Mouse (Mus musculus) lung, postnatal 36 days (tissue): Measurements from ENCODE around the gene Mrpl39.

ENCODE experiments used
- DNase-seq: peaks from one replicate; pipeline ENCODE4 v3.0.0; 2022; ENCODE audit warnings: mixed read lengths

The Mrpl39 gene

DNA sequence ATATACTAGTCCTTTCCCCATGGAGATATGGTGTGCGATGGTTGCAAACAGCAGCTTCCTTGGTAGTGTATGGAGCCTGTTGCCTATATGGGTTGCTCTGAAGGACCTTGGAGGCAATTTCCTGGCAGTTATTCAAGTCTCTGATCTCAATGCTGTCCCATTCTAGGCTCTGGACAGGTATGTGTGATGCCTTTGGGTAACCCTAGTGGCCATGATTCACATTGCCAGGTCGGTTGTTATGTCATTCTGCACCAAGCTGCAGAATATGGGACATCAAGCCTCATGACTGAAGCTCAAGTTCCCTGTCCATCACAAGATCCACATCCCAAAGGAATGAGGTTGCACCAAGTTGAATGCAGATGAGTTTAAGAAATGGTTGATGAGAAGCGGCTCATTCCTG lies 1.8 kb upstream of the Mrpl39 start:
- DNase-seq: no peak

DNA sequence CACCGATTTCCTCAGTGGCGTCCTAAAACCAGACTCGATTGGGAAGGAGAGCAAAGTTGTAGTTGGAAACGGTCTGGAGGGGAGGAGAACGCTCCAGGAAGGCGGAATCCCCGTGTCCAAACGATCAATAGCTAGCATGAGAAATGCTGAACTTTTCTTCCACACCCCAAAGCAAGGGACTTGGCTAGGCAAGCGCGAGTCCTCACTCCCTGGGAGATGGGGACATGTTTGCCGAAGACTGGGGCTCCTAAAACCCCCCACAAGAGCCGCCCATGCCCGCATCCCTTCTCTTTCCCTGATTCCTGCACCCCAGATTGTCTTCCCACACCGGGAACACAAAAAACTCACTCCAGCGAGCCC lies 756 bp downstream of the Mrpl39 start:
- DNase-seq: no peak

DNA sequence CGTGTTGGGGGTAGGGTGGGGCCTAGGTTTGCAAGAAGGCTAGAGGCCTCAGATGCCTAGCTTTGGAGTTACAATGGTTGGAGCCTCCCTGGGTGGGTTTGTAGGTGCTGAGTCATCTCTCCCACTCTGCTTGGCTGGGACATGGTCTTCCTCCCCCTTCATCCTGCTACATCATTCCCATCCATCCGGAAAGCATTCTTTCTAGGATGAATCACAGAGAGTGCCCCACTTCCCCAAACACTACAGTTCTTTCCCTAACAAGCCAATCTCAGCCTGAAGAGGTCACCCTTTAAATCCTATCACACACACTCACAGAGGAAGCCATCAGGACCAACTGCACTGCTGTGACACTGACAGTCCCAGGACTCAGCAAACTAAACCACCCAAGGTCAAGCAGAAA lies 14.9 kb downstream of the Mrpl39 start:
- DNase-seq: no peak

DNA sequence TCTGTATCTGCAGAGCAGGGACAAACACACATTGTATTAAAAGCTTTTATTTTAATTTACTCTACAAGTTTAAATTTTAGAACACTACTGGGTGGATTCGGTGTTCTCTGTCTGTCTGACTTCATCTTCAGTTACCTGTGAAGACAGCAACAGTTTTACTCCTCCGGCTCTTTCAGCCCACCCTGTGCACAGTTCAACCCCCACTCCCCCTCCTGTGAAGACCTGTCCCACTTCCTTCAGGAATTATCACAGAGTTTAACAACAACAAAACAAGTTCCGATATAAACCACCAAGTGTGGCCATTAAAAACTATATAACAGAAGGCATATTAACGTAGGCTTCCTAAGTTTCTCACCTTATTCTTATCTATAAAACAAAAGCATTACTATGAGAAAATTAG lies 17.3 kb downstream of the Mrpl39 start:
- DNase-seq: no peak

DNA sequence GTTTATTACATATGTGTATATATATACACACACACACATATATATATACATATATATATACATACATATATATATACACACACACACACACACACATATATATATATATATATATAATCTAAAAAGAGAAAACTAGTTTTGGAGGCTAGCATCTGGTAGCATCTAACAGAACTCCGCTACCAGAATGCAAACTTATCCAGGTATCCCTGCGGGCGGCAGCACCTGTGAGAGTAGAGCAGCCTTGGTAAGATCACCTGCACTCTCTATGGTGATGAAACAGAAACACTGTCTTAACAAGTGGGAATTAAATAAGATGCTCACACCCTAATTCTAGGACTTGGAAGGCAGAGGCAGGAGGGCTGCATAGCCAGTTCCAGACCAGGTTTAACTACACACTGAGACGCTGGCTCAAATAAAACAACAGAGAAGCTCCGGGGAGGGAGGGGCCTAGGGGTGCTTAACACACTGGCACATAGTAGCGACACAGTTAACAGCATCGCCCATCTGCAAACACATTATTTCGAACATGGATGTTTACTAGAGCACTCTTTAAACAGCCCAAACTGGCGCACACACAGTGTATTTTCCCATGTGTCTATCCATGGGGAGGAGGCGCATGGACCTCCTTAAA lies 17.8 kb downstream of the Mrpl39 start:
- no peak for DNase-seq

DNA sequence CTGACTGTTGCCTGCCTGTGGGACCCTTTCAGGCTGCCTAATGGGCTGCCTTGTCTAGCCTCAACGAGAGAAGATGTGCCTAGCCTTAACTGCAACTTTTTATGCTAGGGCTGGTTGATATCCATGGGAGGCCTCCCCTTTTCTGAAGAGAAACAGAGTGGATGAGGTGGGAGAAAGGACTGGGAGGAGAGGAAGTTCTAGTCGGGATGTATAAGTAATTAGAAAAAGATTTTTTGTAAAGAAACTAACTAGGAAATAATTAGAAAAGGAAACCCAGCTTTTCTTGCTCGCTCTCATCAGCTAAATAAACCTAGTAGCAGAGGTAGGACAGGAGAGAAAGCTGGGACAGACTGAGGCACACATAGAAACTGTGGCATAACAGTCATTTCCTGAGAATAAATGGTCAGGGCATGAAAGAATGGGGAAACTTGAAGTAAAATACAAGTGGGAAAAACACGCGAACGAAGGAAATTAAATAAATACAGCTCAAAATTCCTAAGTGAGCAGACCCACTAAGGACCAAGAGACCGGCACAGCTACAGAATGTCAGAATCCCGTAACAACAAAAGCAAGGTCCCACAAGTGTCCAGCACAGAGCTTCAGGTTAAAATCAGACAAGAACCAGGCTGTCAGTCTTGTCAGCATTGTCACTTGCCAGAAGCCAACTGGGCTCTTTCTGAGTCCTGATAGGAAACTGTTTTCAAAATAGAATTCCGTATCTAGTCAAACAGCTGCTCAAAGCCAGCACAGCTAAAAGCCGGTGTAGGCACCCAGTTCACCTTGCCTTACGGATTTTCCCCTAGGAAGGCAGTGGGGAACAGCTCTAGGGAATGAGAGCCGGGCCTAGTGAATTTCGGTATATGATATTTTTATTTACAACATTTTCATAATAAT lies 18.6 kb downstream of the Mrpl39 start:
- DNase-seq: no peak

DNA sequence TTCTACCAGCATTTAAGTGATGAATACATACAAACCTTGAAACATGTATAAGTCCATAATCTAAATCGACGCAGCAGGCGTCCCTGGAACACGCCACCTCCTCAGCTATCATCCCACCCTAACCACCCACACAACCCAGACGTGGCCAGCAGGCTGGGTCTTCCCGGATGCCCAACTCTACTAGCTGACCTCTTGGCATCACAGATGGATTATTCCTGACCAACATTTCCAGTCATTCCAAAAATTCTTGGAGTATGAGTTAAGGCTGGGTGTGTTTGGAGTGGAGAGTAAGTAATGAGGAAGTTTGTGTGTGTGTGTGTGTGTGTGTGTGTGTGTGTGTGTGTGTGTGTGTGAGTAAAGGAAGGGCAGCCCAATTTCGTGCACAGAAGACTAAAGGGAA lies 19.3 kb downstream of the Mrpl39 start:
- no peak for DNase-seq

DNA sequence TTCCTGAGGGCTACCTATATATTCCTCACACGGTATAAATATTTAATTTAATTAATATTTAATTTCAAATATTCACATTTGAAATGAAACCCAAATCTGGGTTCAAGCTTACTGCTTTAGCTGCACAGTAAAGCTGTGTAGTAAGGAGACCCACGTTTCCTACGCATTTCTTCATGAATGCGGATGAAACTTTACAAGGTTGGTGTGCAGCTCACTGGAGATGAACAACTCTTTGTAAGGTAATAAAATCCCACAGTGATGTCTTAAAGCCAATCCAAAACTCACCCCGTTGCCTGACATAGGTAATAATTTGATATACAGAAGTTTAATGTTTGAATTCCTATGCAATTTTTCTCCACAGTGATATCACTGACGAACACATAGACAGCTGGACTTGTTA lies 20.6 kb downstream of the Mrpl39 start:
- no peak for DNase-seq

DNA sequence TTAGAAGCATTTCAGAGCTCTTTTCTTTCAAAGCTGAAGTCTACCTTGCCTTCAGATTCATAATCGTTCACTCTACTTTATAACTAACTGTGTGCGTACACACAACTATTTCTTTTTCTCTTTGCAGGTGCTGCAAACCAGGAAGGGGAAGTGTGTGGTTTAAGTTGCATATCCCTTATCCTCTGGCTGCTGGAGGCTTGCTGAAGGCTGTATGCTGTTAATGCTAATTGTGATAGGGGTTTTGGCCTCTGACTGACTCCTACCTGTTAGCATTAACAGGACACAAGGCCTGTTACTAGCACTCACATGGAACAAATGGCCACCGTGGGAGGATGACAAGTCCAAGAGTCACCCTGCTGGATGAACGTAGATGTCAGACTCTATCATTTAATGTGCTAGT lies 21.6 kb downstream of the Mrpl39 start:
- DNase-seq: no peak

DNA sequence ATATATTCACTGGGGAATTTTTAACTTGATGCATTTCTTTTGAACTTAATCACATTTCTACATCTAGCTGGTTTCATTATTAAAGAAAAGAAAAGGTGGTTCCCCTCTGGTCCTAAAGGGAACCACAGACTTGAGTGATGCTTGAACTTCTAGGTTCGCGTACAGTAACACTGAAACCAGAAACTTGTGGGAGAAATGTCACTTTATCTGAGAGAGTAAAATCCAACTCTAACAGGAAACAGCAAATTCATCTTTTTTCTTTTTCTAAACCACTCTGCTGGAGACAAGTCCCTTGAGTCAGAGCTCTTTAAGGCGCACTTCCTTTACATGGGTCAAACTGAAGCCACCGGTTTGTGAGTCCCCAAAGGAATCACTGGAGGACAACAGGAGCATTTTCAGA lies 22.4 kb downstream of the Mrpl39 start:
- DNase-seq: no peak

DNA sequence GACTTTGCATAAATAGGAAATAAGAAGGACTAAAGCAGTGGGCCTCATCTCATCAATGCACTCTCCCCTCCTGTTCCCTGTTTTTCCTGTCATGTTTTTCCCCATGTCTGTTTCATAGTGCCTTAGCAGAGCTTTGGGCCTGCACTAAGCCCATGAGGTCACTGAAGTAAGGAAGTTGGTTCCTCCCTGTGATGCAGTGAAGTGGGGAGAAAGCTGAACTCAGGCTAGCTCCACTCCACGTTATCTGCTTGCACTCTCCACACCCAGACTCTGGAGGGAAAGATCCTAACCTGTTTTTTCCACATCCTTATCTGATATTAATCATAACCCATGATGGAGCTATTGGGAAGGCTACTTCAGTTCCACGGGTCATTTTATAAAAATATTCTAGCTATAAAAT lies 26.9 kb downstream of the Mrpl39 start:
- no peak for DNase-seq

DNA sequence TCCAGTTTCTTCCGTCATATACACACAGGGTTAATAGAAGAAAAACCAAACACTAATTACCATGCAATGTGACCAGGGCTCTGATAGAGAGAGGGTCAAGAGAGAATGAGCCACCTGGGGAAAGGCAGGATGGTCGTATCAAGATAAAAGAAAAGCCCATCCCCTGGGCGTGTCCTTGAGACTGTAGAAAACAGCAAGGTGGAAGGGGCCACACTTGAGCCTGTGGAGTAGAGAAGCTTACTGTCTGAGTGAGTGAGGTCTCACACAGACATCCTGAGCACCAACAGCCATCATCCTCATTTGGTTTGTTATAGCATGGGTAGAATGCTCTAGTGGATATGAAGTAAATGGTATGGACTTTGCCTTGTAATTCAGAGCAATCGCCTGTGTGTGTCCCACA lies 27.7 kb downstream of the Mrpl39 start:
- no peak for DNase-seq

DNA sequence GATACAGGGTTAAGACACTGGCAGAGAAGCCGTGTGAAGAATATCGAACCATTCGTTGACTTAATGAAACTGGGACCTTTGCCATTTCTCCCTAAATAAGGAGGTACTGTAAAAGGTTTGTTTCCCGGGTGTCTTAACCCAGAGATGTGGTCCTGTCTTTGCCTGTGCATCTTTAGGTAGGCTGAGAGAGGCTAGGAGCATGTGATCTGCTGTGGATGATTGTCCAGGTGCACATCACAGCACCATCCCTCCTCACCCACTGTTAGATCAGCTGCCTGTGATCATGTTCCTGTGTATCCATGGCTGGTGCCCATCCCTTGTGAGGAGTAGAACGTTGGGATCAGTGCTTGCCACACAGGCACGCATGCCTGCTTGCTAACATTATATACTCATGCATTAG lies 29.0 kb downstream of the Mrpl39 start:
- no peak for DNase-seq

DNA sequence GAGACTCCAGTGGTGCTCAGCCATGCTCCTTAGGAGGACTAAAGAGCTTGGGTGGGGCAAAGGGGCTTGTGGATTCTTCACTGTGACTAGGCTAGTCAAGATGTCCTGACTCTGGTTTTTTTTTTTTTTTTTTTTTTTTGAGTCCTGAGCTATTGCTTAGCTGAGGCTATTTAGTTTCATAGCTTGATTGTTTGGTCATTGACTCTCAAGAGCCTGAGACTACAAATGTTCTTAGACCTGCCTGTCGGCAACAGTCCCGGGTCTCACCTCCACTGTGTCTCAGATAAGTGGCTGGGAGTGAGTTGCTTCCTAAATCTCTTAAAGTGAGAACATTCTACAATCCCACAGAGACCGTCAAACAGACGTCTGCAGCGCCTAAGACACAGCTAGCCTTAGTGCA lies 30.0 kb downstream of the Mrpl39 start:
- no peak for DNase-seq

DNA sequence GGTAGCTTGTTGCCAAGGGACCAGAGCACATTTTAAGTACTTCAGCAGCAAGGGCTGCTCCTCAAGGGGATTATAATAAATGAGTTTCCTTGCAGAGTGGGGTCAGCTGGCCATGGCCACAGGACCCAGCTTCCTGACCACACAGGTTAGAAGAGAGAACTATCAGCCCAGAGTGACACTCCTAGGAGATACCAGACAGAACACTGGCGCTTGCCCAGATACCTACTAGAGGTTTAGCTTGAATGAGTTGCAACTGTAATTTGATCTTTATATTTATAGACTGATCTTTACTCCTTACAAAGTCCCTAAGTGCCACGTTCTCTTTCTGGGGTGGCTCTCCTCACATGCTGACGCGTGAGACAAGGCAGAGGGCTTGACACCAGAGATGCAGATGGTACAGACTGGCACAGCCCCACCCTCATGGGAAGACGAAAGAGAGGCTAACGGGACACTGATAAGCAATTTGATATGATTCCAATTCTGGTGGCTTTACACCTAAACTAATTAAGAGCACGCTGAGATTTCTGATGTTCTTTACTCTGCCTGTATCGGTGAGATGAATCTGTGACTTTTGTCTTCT lies 30.8 kb downstream of the Mrpl39 start:
- DNase-seq: no peak

DNA sequence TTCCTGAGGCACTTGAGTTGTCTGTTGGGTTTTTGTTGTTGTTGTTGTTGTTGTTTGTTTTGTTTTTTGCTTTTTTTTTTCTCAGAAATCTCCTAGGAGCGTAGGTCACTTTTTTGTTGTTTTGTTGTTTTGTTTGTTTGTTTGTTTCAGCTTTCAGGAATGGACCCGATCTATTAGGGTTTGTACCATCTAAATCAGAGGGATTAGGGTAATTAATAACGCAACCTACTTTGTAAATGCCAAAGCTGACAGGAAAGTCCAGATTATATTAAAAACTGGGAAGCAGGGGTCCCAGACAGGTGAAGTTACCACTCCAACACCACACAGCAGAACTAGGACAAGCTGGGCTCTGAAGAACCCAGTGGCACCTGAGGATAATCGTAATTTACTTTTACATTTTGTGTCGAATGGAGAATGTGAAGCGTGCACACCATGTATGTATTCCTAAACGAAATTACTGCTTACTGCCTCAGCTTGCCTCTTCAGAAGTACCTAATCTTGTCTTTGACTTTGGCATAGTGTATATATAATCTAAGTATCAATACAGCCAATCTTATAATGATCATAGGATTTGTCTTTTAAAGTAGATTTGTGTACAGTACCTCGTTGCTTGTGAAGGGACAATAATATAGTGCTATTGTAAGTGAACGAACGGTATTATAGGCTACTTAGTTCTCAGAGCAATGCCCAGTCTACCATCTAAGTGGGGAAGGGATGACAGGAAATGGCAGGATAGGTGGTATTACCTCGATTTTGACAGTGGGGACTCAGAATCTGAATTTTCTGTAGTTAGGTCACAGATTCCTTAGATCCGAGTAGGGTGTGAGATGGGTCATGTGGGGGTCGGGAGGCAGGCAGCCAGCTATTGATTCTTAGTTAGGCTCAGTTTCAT lies 31.5 kb downstream of the Mrpl39 start:
- DNase-seq: no peak

DNA sequence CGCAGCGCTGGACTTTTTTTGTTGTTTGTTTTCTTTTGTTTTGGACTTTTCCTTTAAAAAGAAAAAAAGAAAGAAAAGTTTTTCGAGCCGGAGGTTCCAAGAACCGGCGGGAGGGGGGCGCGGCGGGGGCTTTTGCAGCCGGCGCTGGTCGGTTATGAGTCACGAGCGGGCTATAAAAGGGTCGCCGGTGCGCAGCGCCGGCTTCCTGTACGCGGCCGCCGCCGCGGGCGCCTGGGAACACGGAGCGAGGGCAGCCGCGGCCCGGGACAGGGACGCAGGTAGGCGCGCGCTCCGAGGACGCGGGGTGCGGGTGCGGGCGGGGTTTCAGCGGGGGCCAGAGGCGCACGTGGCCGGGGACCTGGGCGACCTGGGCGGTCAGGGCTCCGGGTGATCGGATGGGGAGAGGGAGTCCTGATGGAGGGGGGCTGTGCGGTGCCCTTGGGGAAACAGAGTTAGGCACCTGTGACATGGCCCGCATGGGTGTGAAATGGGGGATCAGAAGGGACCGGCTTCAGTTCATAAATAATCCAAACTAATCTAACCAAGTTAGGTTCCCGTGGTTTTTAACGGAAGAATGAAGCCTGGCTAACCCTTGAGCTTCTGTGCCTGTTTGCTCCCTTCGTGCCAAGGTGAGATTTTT lies 32.3 kb downstream of the Mrpl39 start:
- peak; percentile 39 for DNase-seq

DNA sequence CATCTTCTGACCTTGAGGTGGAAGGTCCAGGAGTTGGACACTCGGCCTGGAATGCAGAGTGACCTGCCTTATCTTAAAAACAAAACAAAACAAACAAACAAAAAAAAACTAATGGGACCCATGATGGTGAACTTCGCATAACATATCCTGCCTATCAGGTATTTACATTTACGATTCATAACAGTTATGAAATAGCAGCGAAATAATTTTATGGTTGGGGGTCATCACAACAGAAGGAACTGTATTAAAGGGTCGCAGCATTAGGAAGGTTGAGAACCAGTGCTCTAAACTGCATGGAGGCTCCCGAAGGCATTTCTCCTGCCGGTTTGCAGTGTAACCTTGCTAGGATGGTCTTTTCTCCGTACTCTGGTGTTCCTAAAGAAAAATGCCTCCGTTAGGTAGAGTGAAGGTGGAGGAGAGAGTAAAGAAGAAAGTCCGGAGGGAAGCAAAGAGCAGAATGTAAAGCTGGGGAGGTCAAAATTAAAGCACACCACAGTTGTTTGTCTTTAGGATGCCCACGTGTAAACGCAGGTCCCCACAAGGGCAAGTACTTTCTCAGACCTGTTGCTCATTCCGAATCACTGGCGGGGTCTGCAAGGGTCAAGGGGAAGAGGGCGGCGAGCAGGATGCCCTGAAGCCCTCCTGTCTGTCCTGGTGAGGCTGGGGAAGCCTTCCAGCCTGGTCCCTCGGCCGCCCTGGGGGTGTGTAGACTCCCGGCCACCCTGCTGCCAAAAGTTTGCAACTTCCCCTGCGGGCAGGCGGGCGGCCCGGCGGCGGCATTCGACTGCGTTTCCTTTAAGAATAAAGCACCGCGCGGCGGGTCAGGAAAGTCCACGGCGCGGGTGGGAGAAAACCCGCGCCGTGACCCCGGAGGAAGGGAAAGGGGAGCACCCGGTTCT lies 33.1 kb downstream of the Mrpl39 start:
- peak; percentile 37 for DNase-seq

DNA sequence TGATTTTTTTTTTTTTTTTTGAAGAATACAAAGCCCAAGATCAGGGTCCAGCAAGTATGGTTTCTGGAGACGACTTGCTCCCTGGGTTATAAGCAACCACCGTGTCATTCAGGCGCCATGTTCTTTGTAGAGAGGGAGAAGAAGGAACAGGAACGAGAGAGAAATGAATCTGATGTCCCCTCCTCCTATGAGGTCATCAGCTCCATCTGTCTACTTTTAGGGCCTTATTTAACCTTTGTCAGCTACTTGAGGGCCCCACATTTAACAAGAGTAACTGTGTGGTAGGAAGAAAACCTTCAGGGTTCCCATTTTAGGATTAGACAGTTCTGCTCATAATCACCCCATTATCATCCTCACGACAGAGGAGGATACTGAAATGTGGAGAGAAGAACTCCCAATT lies 34.5 kb downstream of the Mrpl39 start:
- DNase-seq: no peak

DNA sequence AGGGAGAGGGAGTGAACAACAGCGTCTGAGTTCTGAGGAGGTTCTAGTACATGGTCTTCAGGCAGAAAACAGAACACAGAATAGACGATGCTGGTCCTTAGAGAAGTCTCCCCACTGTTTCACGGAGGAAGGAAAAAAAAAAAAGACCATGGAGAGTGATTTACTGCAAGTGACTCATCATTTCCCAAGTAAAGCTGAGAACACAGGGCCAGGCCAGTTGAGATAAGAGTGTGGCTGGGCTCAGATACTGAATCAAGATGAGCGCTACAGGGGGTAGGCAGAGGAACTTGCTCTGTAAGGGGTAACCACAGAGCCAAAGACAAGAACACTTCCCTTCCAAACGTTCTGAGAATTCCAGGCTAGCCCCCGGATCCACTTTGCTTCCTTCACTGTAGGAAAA lies 36.8 kb downstream of the Mrpl39 start:
- DNase-seq: no peak

DNA sequence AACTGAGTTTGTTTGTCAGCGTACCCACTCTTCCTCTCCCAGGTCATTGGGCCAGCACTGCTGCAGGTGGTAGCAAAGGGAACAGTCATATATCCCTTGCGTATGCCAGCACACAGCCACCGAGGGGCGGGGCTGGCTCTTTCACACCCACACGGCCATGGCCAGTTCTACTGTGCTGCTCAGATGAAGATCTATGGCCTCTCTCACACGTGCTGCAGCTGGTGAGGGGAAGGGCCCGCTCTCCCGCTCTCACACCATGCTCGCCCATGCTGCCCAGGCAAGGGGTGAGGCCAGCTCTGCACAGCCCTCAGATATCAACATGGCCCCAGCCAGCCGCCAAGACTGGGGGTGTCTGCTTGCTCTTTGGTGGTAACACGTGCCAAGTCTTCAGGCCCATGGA lies 39.4 kb downstream of the Mrpl39 start:
- DNase-seq: no peak

DNA sequence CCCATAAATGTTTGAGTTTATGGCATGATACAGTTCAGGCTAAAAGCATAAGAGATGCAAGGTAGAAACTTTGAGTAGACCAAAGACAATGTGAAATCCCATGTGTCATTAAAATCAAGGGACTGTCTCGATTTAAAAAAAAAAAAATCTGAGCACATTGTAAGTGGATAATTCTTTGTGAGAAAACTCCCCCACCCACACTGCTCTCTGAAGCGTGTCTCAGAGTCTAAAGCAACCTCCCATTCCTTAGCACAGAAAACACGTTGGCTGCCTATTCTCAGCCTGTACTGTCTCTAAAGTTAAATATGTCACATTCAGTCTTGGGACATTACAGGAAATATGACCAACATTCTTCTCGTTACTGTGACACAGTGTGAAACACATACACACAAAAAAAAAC lies 53.6 kb downstream of the Mrpl39 start:
- DNase-seq: no peak
